Mouse (Mus musculus): Measurements from ENCODE around the gene Abhd5. TPM values are rescaled to one million over a fixed set of nuclear protein-coding genes. Genes with fewer than 3 reads are reported as not detected.

Gene Abhd5
- total and polyA plus RNA-seq, 2 experiments from 2014 or later: 28.6 to 53.3 TPM

DNA sequence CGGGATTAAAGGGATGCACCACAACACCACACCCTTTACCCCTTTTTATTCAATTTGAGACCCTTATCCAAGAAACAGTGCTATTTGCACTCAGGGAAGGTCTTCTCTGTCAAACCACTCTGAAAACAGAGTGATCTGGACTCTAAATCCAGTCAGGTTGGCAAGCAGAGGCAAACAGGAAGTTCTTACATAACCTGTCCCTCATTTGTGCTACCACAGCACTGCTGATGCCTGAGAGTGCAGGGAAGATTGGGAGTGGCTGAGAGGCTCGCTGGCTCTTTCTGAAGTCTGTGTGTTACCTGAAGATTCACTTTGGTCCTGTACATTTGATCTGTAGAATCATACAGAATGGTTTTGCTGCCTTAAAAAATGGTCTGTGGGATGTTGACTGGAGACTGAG, 14.7 kb upstream of the Abhd5 start:
- TF ChIP-seq EP300 (IDR thresholded peaks at IDR 0.05; ENCODE audit: low read depth) (no peak), CTCF (IDR thresholded peaks at IDR 0.05; ENCODE audit: low read depth) (no peak)
- DNase-seq (ENCODE audit: low spot score): no peak
- Histone ChIP-seq H3K4me2 (ENCODE audit: low read depth, low read length) (no peak overlapping the region), H3K4me3 (ENCODE audit: low read depth, low read length) (no peak overlapping the region), H3K9ac (replicated peaks; ENCODE audit: low read depth, low read length) (no peak overlapping the region), H3K9me3 (replicated peaks; ENCODE audit: control insufficient read depth, low read length) (no peaks in the 10 kb centered on the region), H3K36me3 (replicated peaks; ENCODE audit: control insufficient read depth, insufficient read depth, low read length) (no peaks in the 10 kb centered on the region), H3K4me1 (ENCODE audit: control insufficient read depth, insufficient read depth) (no peaks in the 10 kb centered on the region), H3K27me3 (ENCODE audit: control insufficient read depth, insufficient read depth, low read length) (no peaks in the 10 kb centered on the region), H3K27ac (ENCODE audit: low read depth) (no peak overlapping the region)
- WGBS: 59% methylated on average over 2 of the region's 2 CpGs
- ATAC-seq (ENCODE audit: insufficient read depth, low read depth): no peak

DNA sequence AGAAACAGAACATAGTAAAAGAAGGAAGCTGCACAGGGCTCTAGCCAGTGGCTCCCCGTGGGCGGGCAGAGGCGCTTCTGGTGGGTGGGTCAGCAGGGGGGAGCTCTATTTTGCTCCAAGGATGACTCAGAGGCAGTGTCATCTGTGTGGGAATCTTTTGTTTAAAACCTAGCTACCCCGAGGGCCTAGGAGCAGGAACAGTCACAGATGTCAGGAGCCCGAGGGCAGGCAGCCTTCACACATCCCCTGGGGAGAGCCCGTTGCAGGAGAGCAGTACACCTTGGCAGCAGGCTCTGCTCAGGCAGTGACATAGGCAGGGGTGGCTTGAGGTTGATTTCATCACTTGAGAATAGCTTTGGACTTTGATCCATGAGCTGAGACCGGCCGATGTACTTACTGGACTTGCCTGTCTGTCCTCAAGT, 13.9 kb upstream of the Abhd5 start:
- Histone ChIP-seq H3K4me3 (ENCODE audit: low read depth, low read length) (no peak overlapping the region), H3K9me3 (replicated peaks; ENCODE audit: control insufficient read depth, low read length) (no peaks in the 10 kb centered on the region), H3K36me3 (replicated peaks; ENCODE audit: control insufficient read depth, insufficient read depth, low read length) (no peaks in the 10 kb centered on the region), H3K27ac (ENCODE audit: low read depth) (no peak overlapping the region), H3K4me2 (ENCODE audit: low read depth, low read length) (no peak overlapping the region), H3K9ac (replicated peaks; ENCODE audit: low read depth, low read length) (no peak overlapping the region), H3K4me1 (ENCODE audit: control insufficient read depth, insufficient read depth) (no peaks in the 10 kb centered on the region), H3K27me3 (ENCODE audit: control insufficient read depth, insufficient read depth, low read length) (no peaks in the 10 kb centered on the region)
- 37% methylated on average over 8 of the region's 8 CpGs for WGBS
- no peak for DNase-seq (ENCODE audit: low spot score)
- ATAC-seq (ENCODE audit: insufficient read depth, low read depth): no peak
- no peak for TF ChIP-seq EP300 (IDR thresholded peaks at IDR 0.05; ENCODE audit: low read depth)
- TF ChIP-seq CTCF (IDR thresholded peaks at IDR 0.05; ENCODE audit: low read depth): no peak

DNA sequence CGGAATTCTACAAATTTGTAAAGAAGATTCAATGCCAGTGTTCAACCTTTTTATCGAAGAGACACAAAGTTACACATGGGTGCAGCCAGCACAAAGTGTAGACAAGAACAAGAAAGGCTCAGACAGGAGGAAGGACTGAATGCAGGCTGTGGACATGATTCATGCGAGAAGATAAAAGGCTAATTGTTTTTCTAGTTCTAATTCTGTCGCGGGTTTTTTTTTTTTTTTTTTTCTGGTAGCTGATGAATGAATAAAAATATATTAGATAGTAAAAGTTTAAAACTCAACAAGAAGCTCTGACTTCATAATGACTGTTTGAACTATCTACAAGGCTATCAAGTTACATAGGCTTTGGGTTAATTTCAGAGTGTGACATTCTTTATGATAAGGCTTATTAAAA, 11.4 kb upstream of the Abhd5 start:
- no peak overlapping the region for H3K4me3 ChIP-seq (ENCODE audit: low read depth, low read length)
- H3K9ac ChIP-seq (replicated peaks; ENCODE audit: low read depth, low read length): no peak overlapping the region
- H3K36me3 ChIP-seq (replicated peaks; ENCODE audit: control insufficient read depth, insufficient read depth, low read length): no peaks in the 10 kb centered on the region
- ATAC-seq (ENCODE audit: insufficient read depth, low read depth): no peak
- DNase-seq (ENCODE audit: low spot score): no peak
- no peaks in the 10 kb centered on the region for H3K4me1 ChIP-seq (ENCODE audit: control insufficient read depth, insufficient read depth)
- no peaks in the 10 kb centered on the region for H3K27me3 ChIP-seq (ENCODE audit: control insufficient read depth, insufficient read depth, low read length)
- TF ChIP-seq CTCF (IDR thresholded peaks at IDR 0.05; ENCODE audit: low read depth) (no peak), EP300 (IDR thresholded peaks at IDR 0.05; ENCODE audit: low read depth) (no peak)
- WGBS: 50% methylated on average over 5 of the region's 5 CpGs
- H3K9me3 ChIP-seq (replicated peaks; ENCODE audit: control insufficient read depth, low read length): no peaks in the 10 kb centered on the region
- no peak overlapping the region for H3K4me2 ChIP-seq (ENCODE audit: low read depth, low read length)
- H3K27ac ChIP-seq (ENCODE audit: low read depth): no peak overlapping the region

DNA sequence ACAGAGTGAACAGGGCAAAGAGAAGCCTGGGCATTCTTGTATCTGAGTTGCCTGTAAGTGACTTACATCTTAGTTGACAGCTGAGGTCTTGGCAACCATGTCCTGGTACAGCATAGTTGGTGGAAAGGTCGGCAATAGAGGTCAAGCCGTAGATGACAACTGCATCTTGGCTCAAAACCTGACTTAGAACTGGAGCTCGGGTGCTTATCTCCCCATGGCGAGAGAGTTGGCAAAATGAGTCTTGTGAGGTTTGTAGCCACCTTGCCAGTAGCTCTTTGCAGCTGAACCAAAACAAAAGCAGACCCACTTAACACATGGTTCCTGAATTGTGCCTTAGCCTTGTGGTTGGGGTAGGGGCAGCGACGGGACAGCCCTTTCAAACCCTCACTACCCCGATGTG, 8.0 kb upstream of the Abhd5 start:
- no peak for ATAC-seq (ENCODE audit: insufficient read depth, low read depth)
- TF ChIP-seq EP300 (IDR thresholded peaks at IDR 0.05; ENCODE audit: low read depth) (no peak), CTCF (IDR thresholded peaks at IDR 0.05; ENCODE audit: low read depth) (no peak)
- WGBS: 61% methylated on average over 7 of the region's 7 CpGs

DNA sequence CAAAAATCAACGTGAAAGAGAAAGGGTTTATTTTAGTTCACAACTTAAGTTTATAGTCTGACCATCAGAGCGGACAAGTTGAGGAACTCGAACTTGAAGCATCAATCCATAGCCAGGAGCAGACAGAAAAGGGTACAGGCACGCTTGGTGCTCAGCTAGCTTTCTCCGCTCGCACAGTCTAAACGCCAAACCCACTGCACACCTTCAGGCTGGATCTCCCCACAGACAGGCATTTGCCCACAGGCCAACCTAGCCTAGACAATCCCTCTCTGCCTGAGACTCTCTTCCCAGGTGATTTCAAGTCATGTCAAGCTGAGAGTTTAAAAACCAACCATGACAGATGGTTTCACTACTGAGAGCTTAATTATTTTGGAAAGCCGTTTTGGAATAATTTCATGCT, 6.8 kb upstream of the Abhd5 start:
- Histone ChIP-seq H3K27me3 (ENCODE audit: control insufficient read depth, insufficient read depth, low read length) (no peaks in the 10 kb centered on the region), H3K27ac (ENCODE audit: low read depth) (no peak overlapping the region), H3K9ac (replicated peaks; ENCODE audit: low read depth, low read length) (no peak overlapping the region), H3K9me3 (replicated peaks; ENCODE audit: control insufficient read depth, low read length) (no peaks in the 10 kb centered on the region), H3K36me3 (replicated peaks; ENCODE audit: control insufficient read depth, insufficient read depth, low read length) (no peaks in the 10 kb centered on the region), H3K4me2 (ENCODE audit: low read depth, low read length) (no peak overlapping the region), H3K4me3 (ENCODE audit: low read depth, low read length) (no peak overlapping the region), H3K4me1 (ENCODE audit: control insufficient read depth, insufficient read depth) (no peaks in the 10 kb centered on the region)
- TF ChIP-seq CTCF (IDR thresholded peaks at IDR 0.05; ENCODE audit: low read depth): no peak
- no peak for TF ChIP-seq EP300 (IDR thresholded peaks at IDR 0.05; ENCODE audit: low read depth)
- no peak for DNase-seq (ENCODE audit: low spot score)
- ATAC-seq (ENCODE audit: insufficient read depth, low read depth): no peak
- 79% methylated on average over 8 of the region's 8 CpGs for WGBS

More for the DNA sequence above, 8.0 kb upstream of the Abhd5 start:
- Histone ChIP-seq H3K27ac (ENCODE audit: low read depth) (no peak overlapping the region), H3K27me3 (ENCODE audit: control insufficient read depth, insufficient read depth, low read length) (no peaks in the 10 kb centered on the region), H3K9ac (replicated peaks; ENCODE audit: low read depth, low read length) (no peak overlapping the region), H3K4me1 (ENCODE audit: control insufficient read depth, insufficient read depth) (no peaks in the 10 kb centered on the region), H3K4me3 (ENCODE audit: low read depth, low read length) (no peak overlapping the region), H3K9me3 (replicated peaks; ENCODE audit: control insufficient read depth, low read length) (no peaks in the 10 kb centered on the region), H3K4me2 (ENCODE audit: low read depth, low read length) (no peak overlapping the region), H3K36me3 (replicated peaks; ENCODE audit: control insufficient read depth, insufficient read depth, low read length) (no peaks in the 10 kb centered on the region)
- DNase-seq (ENCODE audit: low spot score): no peak

DNA sequence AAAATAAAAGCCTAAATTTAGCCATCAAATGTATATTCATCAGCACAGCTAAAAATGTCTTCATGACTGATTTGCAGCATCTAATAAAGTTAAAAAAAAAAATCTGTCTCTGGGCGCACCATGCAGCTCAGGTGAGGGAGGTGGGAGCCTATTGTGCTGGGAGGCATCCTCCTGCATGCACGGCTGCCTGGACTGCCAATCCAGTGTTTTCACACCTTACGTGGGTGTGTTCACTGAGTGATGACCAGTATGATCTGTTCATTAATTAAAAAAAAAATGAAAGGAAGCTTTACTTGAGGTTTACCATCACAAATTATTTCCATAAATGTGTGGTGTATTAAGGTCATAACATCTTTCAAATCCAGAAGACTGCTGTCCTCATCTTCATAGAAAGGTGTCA, 6.1 kb upstream of the Abhd5 start:
- no peaks in the 10 kb centered on the region for H3K9me3 ChIP-seq (replicated peaks; ENCODE audit: control insufficient read depth, low read length)
- no peak overlapping the region for H3K4me2 ChIP-seq (ENCODE audit: low read depth, low read length)
- no peak overlapping the region for H3K4me3 ChIP-seq (ENCODE audit: low read depth, low read length)
- no peak for ATAC-seq (ENCODE audit: insufficient read depth, low read depth)
- H3K4me1 ChIP-seq (ENCODE audit: control insufficient read depth, insufficient read depth): no peaks in the 10 kb centered on the region
- H3K36me3 ChIP-seq (replicated peaks; ENCODE audit: control insufficient read depth, insufficient read depth, low read length): no peaks in the 10 kb centered on the region
- no peak overlapping the region for H3K9ac ChIP-seq (replicated peaks; ENCODE audit: low read depth, low read length)
- no peaks in the 10 kb centered on the region for H3K27me3 ChIP-seq (ENCODE audit: control insufficient read depth, insufficient read depth, low read length)
- no peak overlapping the region for H3K27ac ChIP-seq (ENCODE audit: low read depth)
- DNase-seq (ENCODE audit: low spot score): no peak
- WGBS: 80% methylated on average over 3 of the region's 3 CpGs
- TF ChIP-seq CTCF (IDR thresholded peaks at IDR 0.05; ENCODE audit: low read depth) (no peak), EP300 (IDR thresholded peaks at IDR 0.05; ENCODE audit: low read depth) (no peak)

Measured in heart, postnatal 0 days (tissue).